8 mouse cellular contexts compared by ENCODE assay signal in genomic region chr2:165054888-165055852, GRCm38 (mm10). TPM values are rescaled to one million over a fixed set of nuclear protein-coding genes. Genes with fewer than 3 reads are reported as not detected.
DNase-seq lines count a peak whose midpoint lies in the region; ATAC-seq and TF ChIP-seq lines count a peak whose summit lies in the region.

Cd40 (plus strand) TSS chr2:165055627.

- no peak within 1 kb of the TSS for H3K9ac ChIP-seq in ES-Bruce4 (ENCODE audit: low read depth, poor library complexity, severe bottlenecking)
- H3K9ac ChIP-seq in intestine, embryonic 14.5 days (ENCODE audit: low read length) = peak within 1 kb of the TSS; percentile 22; the same call in 1 of the 2 replicates
- H3K9ac ChIP-seq in liver, embryonic 15.5 days = no peak within 1 kb of the TSS

- peak within 1 kb of the TSS; percentile 58 for H3K4me3 ChIP-seq in ES-Bruce4 (ENCODE audit: low read depth, low read length)
- peak within 1 kb of the TSS; percentile 53 for H3K4me3 ChIP-seq in brown adipose tissue, adult 24 weeks (ENCODE audit: insufficient read depth, low read depth, low read length)
- H3K4me3 ChIP-seq in intestine, embryonic 14.5 days (ENCODE audit: low read depth, low read length) = peak within 1 kb of the TSS; percentile 35
- peak within 1 kb of the TSS; percentile 35 for H3K4me3 ChIP-seq in liver, embryonic 15.5 days (replicated peaks)

- no peak for TF ChIP-seq POLR2A in ES-Bruce4 (IDR thresholded peaks at IDR 0.05; ENCODE audit: insufficient read depth, low read length)

- TF ChIP-seq EP300 in ES-Bruce4 (IDR thresholded peaks at IDR 0.05; ENCODE audit: insufficient read depth, low read depth, low read length) = no peak

- no peak for TF ChIP-seq CTCF in ES-Bruce4 (IDR thresholded peaks at IDR 0.05; ENCODE audit: low read depth, low read length)

- H3K27ac ChIP-seq in ES-Bruce4 (ENCODE audit: insufficient read depth, low read length) = no peak within 1 kb of the TSS
- peak within 1 kb of the TSS; percentile 44; the same call in 1 of the 2 replicates for H3K27ac ChIP-seq in brown adipose tissue, adult 24 weeks (replicated peaks; ENCODE audit: low read depth, low read length)
- H3K27ac ChIP-seq in intestine, embryonic 14.5 days (ENCODE audit: low read depth) = peak within 1 kb of the TSS; percentile 57; the same call in 1 of the 2 replicates
- H3K27ac ChIP-seq in liver, embryonic 15.5 days (replicated peaks) = no peak within 1 kb of the TSS

- 11% methylated on average over 25 of the region's 25 CpGs for WGBS in intestine, embryonic 14.5 days
- 7% methylated on average over 25 of the region's 25 CpGs for WGBS in liver, embryonic 15.5 days (ENCODE audit: insufficient replicate concordance)

- no peaks in the 10 kb centered on the region for H3K9me3 ChIP-seq in ES-Bruce4 (replicated peaks; ENCODE audit: control insufficient read depth, insufficient read depth, low read length, poor library complexity, severe bottlenecking)
- no peaks in the 10 kb centered on the region for H3K9me3 ChIP-seq in intestine, embryonic 14.5 days (ENCODE audit: control insufficient read depth, low read length)
- H3K9me3 ChIP-seq in liver, embryonic 15.5 days (replicated peaks) = no peaks in the 10 kb centered on the region

- peak; percentile 90 for ATAC-seq in intestine, embryonic 14.5 days (replicated peaks; ENCODE audit: low FRiP score, low TSS enrichment, low read depth)
- ATAC-seq in liver, embryonic 15.5 days (ENCODE audit: insufficient read depth) = peak; percentile 68

- no peaks in the 10 kb centered on the region for H3K36me3 ChIP-seq in ES-Bruce4 (ENCODE audit: control insufficient read depth, insufficient read depth, low read length, poor library complexity, severe bottlenecking)
- no peaks in the 10 kb centered on the region for H3K36me3 ChIP-seq in intestine, embryonic 14.5 days (ENCODE audit: control insufficient read depth, insufficient read depth, low read length)
- no peaks in the 10 kb centered on the region for H3K36me3 ChIP-seq in liver, embryonic 15.5 days (replicated peaks)

- no peaks in the 10 kb centered on the region for H3K27me3 ChIP-seq in ES-Bruce4 (ENCODE audit: control insufficient read depth, insufficient read depth, low read length, poor library complexity, severe bottlenecking)
- H3K27me3 ChIP-seq in intestine, embryonic 14.5 days (replicated peaks; ENCODE audit: control insufficient read depth, insufficient read depth, low read length) = no peaks in the 10 kb centered on the region
- H3K27me3 ChIP-seq in liver, embryonic 15.5 days = peaks cover 25% of the 10 kb centered on the region

- H3K4me2 ChIP-seq in intestine, embryonic 14.5 days (ENCODE audit: low read length) = peak within 1 kb of the TSS; percentile 55
- peak within 1 kb of the TSS; percentile 55 for H3K4me2 ChIP-seq in liver, embryonic 15.5 days

- DNase-seq in heart, adult 11 months = peak; percentile 99
- DNase-seq in intestine, embryonic 14.5 days (ENCODE audit: low spot score) = peak; percentile 75
- peak; percentile 71 for DNase-seq in neural tube, embryonic 10.5 days (ENCODE audit: extremely low spot score, low spot score)
- DNase-seq in thymus, postnatal 4 days = peak; percentile 34
- DNase-seq in cerebellum, adult 11-12 months = no peak

- no peaks in the 10 kb centered on the region for H3K4me1 ChIP-seq in ES-Bruce4 (ENCODE audit: control insufficient read depth, insufficient read depth, low read length)
- no peaks in the 10 kb centered on the region for H3K4me1 ChIP-seq in brown adipose tissue, adult 24 weeks (ENCODE audit: control insufficient read depth, insufficient read depth, insufficient read length, low read length)
- peaks cover 17% of the 10 kb centered on the region for H3K4me1 ChIP-seq in intestine, embryonic 14.5 days (replicated peaks; ENCODE audit: control insufficient read depth, insufficient read depth, low read length)
- peaks cover 9% of the 10 kb centered on the region for H3K4me1 ChIP-seq in liver, embryonic 15.5 days (replicated peaks)

RNA-seq across cellular contexts. Expression of gene Cd40, which starts in this region (rescaled TPM):
- 5.3 and 5.8 TPM in 2 replicates for polyA plus RNA-seq in ES-Bruce4 (2011; ENCODE audit: insufficient read depth, insufficient read length, low read depth, missing spikeins)
- polyA plus RNA-seq in brown adipose tissue, adult 24 weeks (2012; ENCODE audit: insufficient read depth, insufficient read length, missing spikeins) = 1.2 and 2.2 TPM in 2 replicates
- 12.5 and 12.8 TPM in 2 replicates for polyA plus RNA-seq in intestine, embryonic 14.5 days (2014; fragmentation: Nextera tagmentation; extraction: Ambion mirVana)
- polyA plus RNA-seq in liver, embryonic 15.5 days (2015; fragmentation: Nextera tagmentation; extraction: Ambion mirVana) = 2.8 and 3.5 TPM in 2 replicates

Comparison
In these comparisons a context has a peak if more than half of its experiments do, and no peak if none do; other contexts are left out.
1. H3K27ac ChIP-seq: peak in brown adipose tissue, adult 24 weeks (single experiment) and intestine, embryonic 14.5 days (single experiment); none in ES-Bruce4 (single experiment) and liver, embryonic 15.5 days (single experiment).
2. Peak in every context shown above with its lines, with median percentiles within 50 percentile points of each other: H3K4me3 ChIP-seq.